Mouse (Mus musculus) lung, embryonic 16.5 days (tissue): ENCODE measurements around the gene Hsp90ab1. TPM values are rescaled to one million over a fixed set of nuclear protein-coding genes. Genes with fewer than 3 reads are reported as not detected.

ENCODE experiments used
- ATAC-seq: fragments of 200-750 bp; cut with Nextera tagmentation; 2 replicates; pipeline ENCODE4 v1.8.0; 2017; ENCODE audit warnings: low read depth, mild to moderate bottlenecking, moderate library complexity
- H3K27ac ChIP-seq: fragments of 300-500 bp; sonication (generic); 2 replicates; pipeline ENCODE4 v1.5.1; 2014; ENCODE audit warnings: mild to moderate bottlenecking, control low read depth, low read length
- H3K27me3 ChIP-seq: fragments of 300-500 bp; sonication (generic); 2 replicates; pipeline ENCODE4 v1.6.1; 2014; ENCODE audit warnings: low read depth, low read length, mixed read lengths; ENCODE audit not compliant: control insufficient read depth, insufficient read depth
- H3K36me3 ChIP-seq: fragments of 300-500 bp; sonication (generic); 2 replicates; pipeline ENCODE4 v1.6.1; 2014; ENCODE audit warnings: low read length; ENCODE audit not compliant: control insufficient read depth, insufficient read depth
- H3K4me1 ChIP-seq: fragments of 300-500 bp; sonication (generic); replicated peaks from 2 replicates; pipeline ENCODE4 v1.6.1; 2014; ENCODE audit warnings: low read length, mixed read lengths; ENCODE audit not compliant: control insufficient read depth, insufficient read depth
- H3K4me2 ChIP-seq: fragments of 300-500 bp; sonication (generic); 2 replicates; pipeline ENCODE4 v1.6.1; 2014; ENCODE audit warnings: low read depth, low read length, control low read depth
- H3K4me3 ChIP-seq: fragments of 300-500 bp; sonication (generic); 2 replicates; pipeline ENCODE4 v1.5.1; 2014; ENCODE audit warnings: mild to moderate bottlenecking, low read length, control low read depth
- H3K9ac ChIP-seq: fragments of 300-500 bp; sonication (generic); 2 replicates; pipeline ENCODE4 v1.6.1; 2014; ENCODE audit warnings: low read length, control low read depth
- H3K9me3 ChIP-seq: fragments of 300-500 bp; sonication (generic); 2 replicates; pipeline ENCODE4 v1.6.1; 2016; ENCODE audit warnings: low read length; ENCODE audit not compliant: control insufficient read depth
- WGBS: fragments of 180-500 bp; shearing (Covaris S2); extraction: QIAGEN DNeasy Blood & Tissue Kit; methylation state at CpG from one replicate; pipeline ENCODE4 v1.1.7; 2014; 5-methylcytosine and 5-hydroxymethylcytosine counted together
- polyA plus RNA-seq: library from polyadenylated mRNA; unstranded; fragments of >200 nt; fragmentation: Nextera tagmentation; extraction: Ambion mirVana; gene quantifications from 2 replicates; pipeline ENCODE4 v1.2.1, GENCODE M21; 2015

Gene Hsp90ab1
- polyA plus RNA-seq, 1 experiment from 2014 or later: 1,506 TPM

GRCm38 (mm10) chr17:45557246-45557824 lies 15.7 kb downstream of the Hsp90ab1 start:
- Histone ChIP-seq H3K27ac (no peak overlapping the region), H3K4me1 (peaks cover 6% of the 10 kb centered on the region; the same call in 1 of the 2 replicates), H3K27me3 (peaks cover 14% of the 10 kb centered on the region), H3K9ac (no peak overlapping the region), H3K4me2 (0 out of 2 replicates have a peak overlapping the region, but pooled peaks have one; percentile 12), H3K36me3 (no peaks in the 10 kb centered on the region), H3K9me3 (no peaks in the 10 kb centered on the region), H3K4me3 (0 out of 2 replicates have a peak overlapping the region, but pooled peaks have one; percentile 3)
- ATAC-seq: no peak
- WGBS: 61% methylated on average over 7 of the region's 7 CpGs

GRCm38 (mm10) chr17:45556514-45557245 lies 16.4 kb downstream of the Hsp90ab1 start:
- Histone ChIP-seq H3K27me3 (peaks cover 14% of the 10 kb centered on the region), H3K27ac (no peak overlapping the region), H3K4me3 (peak overlapping the region; percentile 71; the same call in 1 of the 2 replicates), H3K4me2 (peak overlapping the region; percentile 98), H3K4me1 (peaks cover 9% of the 10 kb centered on the region), H3K9ac (no peak overlapping the region), H3K9me3 (no peaks in the 10 kb centered on the region), H3K36me3 (no peaks in the 10 kb centered on the region)
- no peak for ATAC-seq
- 58% methylated on average over 3 of the region's 3 CpGs for WGBS

DNA sequence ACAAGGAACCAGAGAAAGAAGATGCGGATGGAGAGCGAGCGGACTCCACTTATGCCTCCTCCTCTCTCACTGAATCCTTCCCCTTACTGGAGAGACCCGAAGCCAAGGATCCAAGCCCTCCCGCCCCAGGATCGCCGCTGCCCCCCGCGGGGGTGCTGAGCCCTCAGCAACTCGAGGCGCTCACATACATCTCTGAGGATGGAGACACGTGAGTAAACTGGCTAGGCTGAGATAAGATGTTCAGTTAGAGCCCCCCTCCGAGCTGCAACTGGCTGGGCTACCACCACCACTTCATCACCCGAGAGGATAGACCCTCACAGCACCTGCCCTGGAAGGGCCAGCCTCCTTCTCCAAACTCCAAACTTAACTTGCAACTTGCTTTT lies 17.0 kb downstream of the Hsp90ab1 start:
- Histone ChIP-seq H3K4me2 (peak overlapping the region; percentile 98), H3K4me3 (peak overlapping the region; percentile 71), H3K9me3 (no peaks in the 10 kb centered on the region), H3K9ac (peak overlapping the region; percentile 73), H3K27me3 (peaks cover 15% of the 10 kb centered on the region), H3K4me1 (peaks cover 9% of the 10 kb centered on the region), H3K27ac (no peak overlapping the region), H3K36me3 (no peaks in the 10 kb centered on the region)
- WGBS: 1% methylated on average over 14 of the region's 14 CpGs
- ATAC-seq: no peak

- H3K4me1 ChIP-seq: peaks cover 9% of the 10 kb centered on the region
- H3K4me2 ChIP-seq: peak within 1 kb of the TSS; percentile 98
- WGBS: under 1% methylated on average over 45 of the region's 45 CpGs
- peaks cover 20% of the 10 kb centered on the region for H3K27me3 ChIP-seq
- H3K4me3 ChIP-seq: peak within 1 kb of the TSS; percentile 71
- H3K36me3 ChIP-seq: no peaks in the 10 kb centered on the region
- peak within 1 kb of the TSS; percentile 73 for H3K9ac ChIP-seq
- no peak within 1 kb of the TSS for H3K27ac ChIP-seq
- peak; percentile 91 for ATAC-seq
- H3K9me3 ChIP-seq: no peaks in the 10 kb centered on the region
These were observed 17.5 kb downstream of the Hsp90ab1 start, which contains the start of gene Nfkbie for GRCm38 (mm10) chr17:45555452-45556106. Gene Nfkbie, plus strand, starts transcription at chr17:45555703.

DNA sequence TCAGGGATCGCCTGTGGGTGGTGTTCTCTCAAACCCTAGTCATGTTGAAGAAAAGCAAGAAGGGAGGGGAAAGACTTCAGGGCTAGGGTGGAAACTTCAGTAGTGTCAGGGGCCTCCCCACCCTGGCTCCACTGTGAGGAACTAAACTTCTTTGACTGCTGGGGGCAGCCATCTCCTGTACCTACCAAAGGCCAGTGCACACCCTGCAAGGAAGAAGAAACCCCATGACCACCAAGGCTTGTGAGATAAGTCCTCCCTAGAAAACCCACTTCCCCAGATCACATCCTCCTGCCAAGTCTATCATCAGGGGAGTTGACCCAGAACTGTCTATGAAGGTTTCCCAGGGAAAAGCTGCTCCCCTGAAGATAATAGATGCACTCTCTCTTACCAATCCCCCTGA lies 18.7 kb downstream of the Hsp90ab1 start:
- Histone ChIP-seq H3K9ac (no peak overlapping the region), H3K4me1 (peaks cover 16% of the 10 kb centered on the region), H3K9me3 (no peaks in the 10 kb centered on the region), H3K4me2 (no peak overlapping the region), H3K27ac (no peak overlapping the region), H3K36me3 (no peaks in the 10 kb centered on the region), H3K4me3 (no peak overlapping the region), H3K27me3 (peaks cover 24% of the 10 kb centered on the region)
- no peak for ATAC-seq
- 43% methylated on average over 1 of the region's 1 CpGs for WGBS

GRCm38 (mm10) chr17:45553065-45553464 lies 20.0 kb downstream of the Hsp90ab1 start:
- H3K9me3 ChIP-seq: no peaks in the 10 kb centered on the region
- H3K27ac ChIP-seq: no peak overlapping the region
- no peak overlapping the region for H3K9ac ChIP-seq
- no peak overlapping the region for H3K4me2 ChIP-seq
- H3K4me3 ChIP-seq: no peak overlapping the region
- H3K36me3 ChIP-seq: no peaks in the 10 kb centered on the region
- ATAC-seq: no peak
- 83% methylated on average over 3 of the region's 3 CpGs for WGBS
- peaks cover 34% of the 10 kb centered on the region for H3K27me3 ChIP-seq
- H3K4me1 ChIP-seq: peaks cover 19% of the 10 kb centered on the region

- H3K4me1 ChIP-seq: peaks cover 19% of the 10 kb centered on the region
- no peaks in the 10 kb centered on the region for H3K36me3 ChIP-seq
- no peak overlapping the region for H3K9ac ChIP-seq
- WGBS: 6% methylated on average over 8 of the region's 8 CpGs
- no peak overlapping the region for H3K4me3 ChIP-seq
- no peaks in the 10 kb centered on the region for H3K9me3 ChIP-seq
- peaks cover 39% of the 10 kb centered on the region for H3K27me3 ChIP-seq
- H3K27ac ChIP-seq: no peak overlapping the region
- no peak for ATAC-seq
- no peak overlapping the region for H3K4me2 ChIP-seq
These were observed 21.1 kb downstream of the Hsp90ab1 start for GRCm38 (mm10) chr17:45551816-45552451.

- Histone ChIP-seq H3K9ac (no peak overlapping the region), H3K4me2 (no peak overlapping the region), H3K4me3 (no peak overlapping the region), H3K27me3 (peaks cover 41% of the 10 kb centered on the region), H3K27ac (no peak overlapping the region), H3K4me1 (peaks cover 19% of the 10 kb centered on the region), H3K9me3 (no peaks in the 10 kb centered on the region), H3K36me3 (no peaks in the 10 kb centered on the region)
- 53% methylated on average over 7 of the region's 7 CpGs for WGBS
- no peak for ATAC-seq
These were observed 21.7 kb downstream of the Hsp90ab1 start for GRCm38 (mm10) chr17:45551249-45551796.
